Mouse (Mus musculus): ENCODE data around the gene Tmem184c. TPM values are rescaled to one million over a fixed set of nuclear protein-coding genes. Genes with fewer than 3 reads are reported as not detected.

Tmem184c gene
- polyA plus RNA-seq (2012; rRNA removed) = 3.8 and 4.9 TPM in 2 replicates

DNA sequence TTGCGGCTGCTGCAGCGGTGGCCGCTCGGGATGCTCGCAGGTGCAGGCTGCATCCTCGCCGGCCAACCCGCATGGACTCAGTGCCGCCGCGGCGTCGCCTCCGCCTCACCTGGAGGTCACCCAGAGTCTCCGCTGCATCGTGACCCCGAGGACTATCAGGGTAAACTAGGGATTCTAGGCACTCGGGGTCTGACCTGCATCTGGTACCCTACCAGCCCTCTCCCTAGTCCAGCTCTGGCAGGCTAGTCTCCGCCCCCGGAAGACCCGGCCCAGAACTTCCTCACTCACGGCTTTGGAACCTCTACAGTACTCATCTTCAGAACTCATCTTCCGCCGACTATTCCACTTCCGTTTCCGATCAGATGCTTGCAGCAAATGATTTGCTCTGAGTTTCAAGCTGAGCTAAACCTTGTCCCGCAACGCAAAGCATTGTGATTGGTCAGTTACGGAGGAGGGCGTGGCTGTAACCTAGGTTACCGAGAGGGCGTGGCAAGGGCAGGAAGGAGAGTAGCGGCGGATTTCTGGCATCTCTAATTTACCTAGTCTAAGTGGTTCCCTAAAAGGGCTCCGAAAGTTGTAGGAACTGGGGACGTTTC is at the start of gene Tmem184c:
TSS of gene Tmem184c (minus strand) at position 325 of the 596 bp plus-strand sequence.
- Histone ChIP-seq H3K4me3 (ENCODE audit: extremely low read depth, insufficient read depth, insufficient read length) (peak within 1 kb of the TSS; percentile 89), H3K4me1 (ENCODE audit: control insufficient read depth, insufficient read depth, insufficient read length) (peaks cover 4% of the 10 kb centered on the region; the same call in 1 of the 2 replicates), H3K36me3 (ENCODE audit: control insufficient read depth, insufficient read depth, low read length) (peaks cover 2% of the 10 kb centered on the region; the same call in 1 of the 2 replicates), H3K27me3 (ENCODE audit: control insufficient read depth, insufficient read depth, low read length) (no peaks in the 10 kb centered on the region), H3K27ac (ENCODE audit: insufficient read depth, low read length) (peak within 1 kb of the TSS; percentile 48)
- WGBS = under 1% methylated on average over 36 of the region's 36 CpGs
- TF ChIP-seq POLR2A (IDR thresholded peaks at IDR 0.05; ENCODE audit: low read depth, low read length) = peak; percentile 47; the same call in 1 of the 2 replicates
- TF ChIP-seq CTCF (IDR thresholded peaks at IDR 0.05; ENCODE audit: extremely low read depth, insufficient read depth, insufficient read length, insufficient replicate concordance) = no peak
- DNase-seq (ENCODE audit: low read depth in 1 of 2, low spot score in 2 of 2) = peak; percentile 99

DNA sequence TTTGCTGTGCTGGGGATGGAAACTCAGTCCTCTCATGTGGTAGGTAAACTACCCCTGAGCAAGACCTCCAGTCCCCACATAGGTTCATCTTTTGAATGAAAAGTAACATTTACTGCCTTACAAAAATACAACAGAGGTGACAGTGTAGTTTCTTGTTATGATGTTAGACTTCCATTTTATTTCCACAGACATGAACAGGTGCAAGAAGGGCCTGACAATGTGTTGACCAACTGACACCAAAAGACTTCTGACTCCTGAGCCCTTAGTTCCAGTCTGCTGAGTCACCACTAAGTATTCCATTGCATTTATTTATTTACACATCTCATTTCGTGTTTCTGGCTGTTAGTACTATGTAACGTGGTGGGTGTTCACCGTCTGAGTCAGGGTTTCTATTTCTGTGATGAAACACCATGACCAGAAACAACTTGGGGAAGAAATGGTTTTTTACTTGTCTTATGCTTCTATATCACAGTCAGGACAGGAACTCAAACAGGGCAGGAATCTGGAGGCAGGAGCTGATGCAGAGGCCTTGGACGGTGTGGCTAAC is 49.1 kb upstream of the Tmem184c start:
- H3K4me3 ChIP-seq (ENCODE audit: extremely low read depth, insufficient read depth, insufficient read length) = no peak overlapping the region
- H3K36me3 ChIP-seq (ENCODE audit: control insufficient read depth, insufficient read depth, low read length) = no peaks in the 10 kb centered on the region
- TF ChIP-seq CTCF (IDR thresholded peaks at IDR 0.05; ENCODE audit: extremely low read depth, insufficient read depth, insufficient read length, insufficient replicate concordance) (no peak), POLR2A (IDR thresholded peaks at IDR 0.05; ENCODE audit: low read depth, low read length) (no peak)
- no peaks in the 10 kb centered on the region for H3K4me1 ChIP-seq (ENCODE audit: control insufficient read depth, insufficient read depth, insufficient read length)
- WGBS = 78% methylated on average over 4 of the region's 4 CpGs
- H3K27ac ChIP-seq (ENCODE audit: insufficient read depth, low read length) = no peak overlapping the region
- no peak for DNase-seq (ENCODE audit: low read depth in 1 of 2, low spot score in 2 of 2)
- no peaks in the 10 kb centered on the region for H3K27me3 ChIP-seq (ENCODE audit: control insufficient read depth, insufficient read depth, low read length)

DNA sequence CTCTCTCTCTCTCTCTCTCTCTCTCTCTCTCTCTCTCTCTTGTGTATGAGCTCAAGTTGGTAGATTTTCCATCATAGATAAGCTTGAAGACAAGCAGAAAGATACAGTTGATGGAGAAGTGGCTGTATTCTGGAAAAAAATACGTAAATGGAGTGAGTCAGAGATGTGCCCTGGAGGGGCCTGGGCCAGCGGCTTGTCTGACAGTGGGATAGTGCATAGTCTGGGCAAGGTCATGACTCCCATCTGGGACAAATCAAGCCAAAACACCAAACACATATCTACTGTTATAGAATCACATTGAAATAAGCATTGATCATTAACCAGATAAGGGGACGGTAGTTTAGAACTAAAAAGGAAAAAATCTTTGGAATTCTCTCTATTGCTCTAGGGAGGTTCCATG is 47.9 kb upstream of the Tmem184c start:
- DNase-seq (ENCODE audit: low read depth in 1 of 2, low spot score in 2 of 2) = no peak
- Histone ChIP-seq H3K4me3 (ENCODE audit: extremely low read depth, insufficient read depth, insufficient read length) (no peak overlapping the region), H3K27ac (ENCODE audit: insufficient read depth, low read length) (no peak overlapping the region), H3K27me3 (ENCODE audit: control insufficient read depth, insufficient read depth, low read length) (no peaks in the 10 kb centered on the region), H3K36me3 (ENCODE audit: control insufficient read depth, insufficient read depth, low read length) (no peaks in the 10 kb centered on the region), H3K4me1 (ENCODE audit: control insufficient read depth, insufficient read depth, insufficient read length) (no peaks in the 10 kb centered on the region)
- no peak for TF ChIP-seq CTCF (IDR thresholded peaks at IDR 0.05; ENCODE audit: extremely low read depth, insufficient read depth, insufficient read length, insufficient replicate concordance)
- no peak for TF ChIP-seq POLR2A (IDR thresholded peaks at IDR 0.05; ENCODE audit: low read depth, low read length)
- WGBS = 86% methylated on average over 3 of the region's 3 CpGs

DNA sequence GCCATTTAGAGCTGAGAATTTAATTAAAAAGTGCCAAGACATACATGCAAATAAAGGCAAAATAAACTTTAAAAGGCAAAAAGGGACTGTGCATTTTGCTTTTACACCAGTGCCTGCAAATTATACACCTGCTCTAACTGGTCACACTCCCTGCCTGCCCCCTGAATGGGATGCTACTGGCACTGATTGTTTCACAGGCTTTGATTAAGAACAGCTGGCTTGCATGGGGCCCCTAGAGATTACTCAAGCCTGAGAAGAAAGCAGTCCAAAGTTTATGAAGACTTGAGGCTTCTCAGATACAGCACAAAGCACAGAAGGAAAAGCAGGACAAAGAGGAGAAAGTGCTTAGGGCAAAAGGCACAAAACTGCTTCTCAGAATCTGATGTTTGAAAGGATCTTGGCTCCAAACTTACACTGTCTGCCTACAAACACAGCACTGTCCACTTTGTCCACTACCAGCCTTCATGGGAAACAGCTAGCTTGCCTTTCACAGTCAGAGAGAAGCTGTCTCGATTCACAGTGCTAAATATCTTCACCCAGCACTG is 40.2 kb upstream of the Tmem184c start:
- TF ChIP-seq CTCF (IDR thresholded peaks at IDR 0.05; ENCODE audit: extremely low read depth, insufficient read depth, insufficient read length, insufficient replicate concordance) = no peak
- no peak for TF ChIP-seq POLR2A (IDR thresholded peaks at IDR 0.05; ENCODE audit: low read depth, low read length)
- 63% methylated on average over 1 of the region's 1 CpGs for WGBS
- H3K27ac ChIP-seq (ENCODE audit: insufficient read depth, low read length) = no peak overlapping the region
- no peaks in the 10 kb centered on the region for H3K27me3 ChIP-seq (ENCODE audit: control insufficient read depth, insufficient read depth, low read length)
- DNase-seq (ENCODE audit: low read depth in 1 of 2, low spot score in 2 of 2) = no peak
- no peak overlapping the region for H3K4me3 ChIP-seq (ENCODE audit: extremely low read depth, insufficient read depth, insufficient read length)
- no peaks in the 10 kb centered on the region for H3K4me1 ChIP-seq (ENCODE audit: control insufficient read depth, insufficient read depth, insufficient read length)
- H3K36me3 ChIP-seq (ENCODE audit: control insufficient read depth, insufficient read depth, low read length) = no peaks in the 10 kb centered on the region

DNA sequence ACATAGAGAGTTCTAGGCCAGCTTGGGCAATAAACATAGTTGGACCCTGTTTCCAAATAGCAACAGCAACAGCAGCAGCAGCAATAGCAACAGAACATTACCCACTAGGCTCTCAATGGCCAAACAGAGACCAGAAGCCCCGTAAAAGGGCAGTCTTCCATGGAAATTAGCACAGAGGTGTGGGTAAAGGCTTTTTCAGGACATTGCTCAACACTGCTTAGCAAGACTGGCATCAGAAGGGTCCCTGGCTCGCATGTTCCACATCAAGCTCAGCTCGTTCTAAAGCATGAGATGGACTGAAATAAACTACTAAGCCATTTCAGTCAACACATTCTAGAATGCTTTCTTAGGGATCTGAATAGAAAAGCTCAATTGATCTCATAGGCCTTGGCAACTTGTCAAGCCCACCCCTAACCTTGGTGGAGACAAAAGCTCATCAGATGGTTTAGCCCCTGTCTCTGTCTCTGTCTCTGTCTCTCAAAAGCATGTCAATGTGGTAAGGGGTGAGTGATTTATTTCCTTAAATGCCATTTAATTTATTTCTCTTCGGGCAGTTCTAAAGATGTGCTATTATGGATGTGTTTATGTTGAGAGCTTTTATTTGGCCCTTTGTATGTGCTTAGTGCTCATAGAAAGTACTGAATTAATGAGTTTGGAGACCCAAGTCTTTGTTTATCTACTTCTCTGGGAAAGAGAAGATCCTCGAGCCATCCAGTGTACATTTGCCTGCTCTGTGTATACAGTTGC is 29.8 kb upstream of the Tmem184c start:
- Histone ChIP-seq H3K27ac (ENCODE audit: insufficient read depth, low read length) (no peak overlapping the region), H3K4me3 (ENCODE audit: extremely low read depth, insufficient read depth, insufficient read length) (no peak overlapping the region), H3K4me1 (ENCODE audit: control insufficient read depth, insufficient read depth, insufficient read length) (no peaks in the 10 kb centered on the region), H3K36me3 (ENCODE audit: control insufficient read depth, insufficient read depth, low read length) (no peaks in the 10 kb centered on the region), H3K27me3 (ENCODE audit: control insufficient read depth, insufficient read depth, low read length) (no peaks in the 10 kb centered on the region)
- WGBS = 78% methylated on average over 5 of the region's 5 CpGs
- DNase-seq (ENCODE audit: low read depth in 1 of 2, low spot score in 2 of 2) = no peak
- TF ChIP-seq POLR2A (IDR thresholded peaks at IDR 0.05; ENCODE audit: low read depth, low read length) (no peak), CTCF (IDR thresholded peaks at IDR 0.05; ENCODE audit: extremely low read depth, insufficient read depth, insufficient read length, insufficient replicate concordance) (no peak)

DNA sequence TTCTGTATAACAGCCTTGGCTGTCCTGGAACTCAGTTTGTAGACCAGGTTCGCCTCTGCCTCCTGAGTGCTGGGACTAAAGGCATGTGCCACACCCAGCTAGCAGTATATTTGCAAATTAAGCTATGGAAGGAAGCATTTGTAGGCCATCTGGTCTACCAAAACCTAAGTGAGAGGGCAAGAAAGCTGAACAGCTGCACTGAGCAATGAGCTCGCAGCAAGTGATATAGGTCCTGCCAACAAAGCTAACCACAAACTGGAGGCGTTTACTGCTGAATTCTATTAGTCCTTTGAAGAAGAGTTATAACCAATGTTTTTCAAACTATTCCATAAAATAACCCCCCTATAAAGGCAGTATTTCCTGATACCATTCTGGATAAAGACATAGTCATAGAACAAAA is 27.1 kb upstream of the Tmem184c start:
- Histone ChIP-seq H3K36me3 (ENCODE audit: control insufficient read depth, insufficient read depth, low read length) (no peaks in the 10 kb centered on the region), H3K27me3 (ENCODE audit: control insufficient read depth, insufficient read depth, low read length) (no peaks in the 10 kb centered on the region), H3K27ac (ENCODE audit: insufficient read depth, low read length) (no peak overlapping the region), H3K4me1 (ENCODE audit: control insufficient read depth, insufficient read depth, insufficient read length) (no peaks in the 10 kb centered on the region), H3K4me3 (ENCODE audit: extremely low read depth, insufficient read depth, insufficient read length) (no peak overlapping the region)
- DNase-seq (ENCODE audit: low read depth in 1 of 2, low spot score in 2 of 2) = no peak
- 72% methylated on average over 3 of the region's 3 CpGs for WGBS
- no peak for TF ChIP-seq CTCF (IDR thresholded peaks at IDR 0.05; ENCODE audit: extremely low read depth, insufficient read depth, insufficient read length, insufficient replicate concordance)
- TF ChIP-seq POLR2A (IDR thresholded peaks at IDR 0.05; ENCODE audit: low read depth, low read length) = no peak
